Mouse (Mus musculus) neural tube, embryonic 11.5 days (tissue): Measurements from ENCODE around the gene Rasl11b. TPM values are rescaled to one million over a fixed set of nuclear protein-coding genes. Genes with fewer than 3 reads are reported as not detected.

Experiments used
- ATAC-seq: fragments of 200-750 bp; cut with Nextera tagmentation; 2 replicates; pipeline ENCODE4 v1.8.0; 2017; ENCODE audit warnings: moderate number of reproducible peaks, mild to moderate bottlenecking, moderate TSS enrichment, moderate library complexity; ENCODE audit not compliant: insufficient read depth, low FRiP score, low TSS enrichment
- DNase-seq: peaks from one replicate; pipeline ENCODE4 v3.0.0-alpha.2; 2015; ENCODE audit warnings: low spot score
- H3K27ac ChIP-seq: fragments of 300-500 bp; sonication (generic); 2 replicates; pipeline ENCODE4 v1.5.1; 2014; ENCODE audit warnings: low read depth, mild to moderate bottlenecking, low read length
- H3K27me3 ChIP-seq: fragments of 300-500 bp; sonication (generic); 2 replicates; pipeline ENCODE4 v1.6.1; 2014; ENCODE audit warnings: mild to moderate bottlenecking, low read length, mixed read lengths; ENCODE audit not compliant: control insufficient read depth, insufficient read depth
- H3K36me3 ChIP-seq: fragments of 300-500 bp; sonication (generic); 2 replicates; pipeline ENCODE4 v1.6.1; 2014; ENCODE audit warnings: mild to moderate bottlenecking, low read length, moderate library complexity, mixed read lengths; ENCODE audit not compliant: control insufficient read depth, insufficient read depth
- H3K4me1 ChIP-seq: fragments of 300-500 bp; sonication (generic); 2 replicates; pipeline ENCODE4 v1.6.1; 2014; ENCODE audit warnings: low read length, mixed read lengths; ENCODE audit not compliant: control insufficient read depth, insufficient read depth
- H3K4me2 ChIP-seq: fragments of 300-500 bp; sonication (generic); 2 replicates; pipeline ENCODE4 v1.6.1; 2014; ENCODE audit warnings: low read depth, mild to moderate bottlenecking, moderate library complexity
- H3K4me3 ChIP-seq: fragments of 300-500 bp; sonication (generic); 2 replicates; pipeline ENCODE4 v1.5.1; 2014; ENCODE audit warnings: low read depth, low read length
- H3K9ac ChIP-seq: fragments of 300-500 bp; sonication (generic); 2 replicates; pipeline ENCODE4 v1.6.1; 2014; ENCODE audit warnings: mild to moderate bottlenecking, low read length
- H3K9me3 ChIP-seq: fragments of 300-500 bp; sonication (generic); 2 replicates; pipeline ENCODE4 v1.6.1; 2016; ENCODE audit warnings: low read length; ENCODE audit not compliant: control insufficient read depth
- whole genome bisulfite sequencing: fragments of 180-500 bp; shearing (Covaris S2); extraction: QIAGEN DNeasy Blood & Tissue Kit; methylation state at CpG from one replicate; pipeline ENCODE4 v1.1.7; 2014; 5-methylcytosine and 5-hydroxymethylcytosine counted together
- polyA plus RNA-seq: library from polyadenylated mRNA; unstranded; fragments of >200 nt; fragmentation: Nextera tagmentation; extraction: Ambion mirVana; gene quantifications from 2 replicates; pipeline ENCODE4 v1.2.1, GENCODE M21; 2014

Gene Rasl11b
- polyA plus RNA-seq, 1 experiment from 2014 or later, result 38.7 TPM

- DNase-seq (no peak), ATAC-seq (no peak)
- H3K4me1 ChIP-seq, result peaks cover 21% of the 10 kb centered on the region
- H3K9ac ChIP-seq, result no peak overlapping the region
- 84% methylated on average over 8 of the region's 8 CpGs for WGBS
- no peaks in the 10 kb centered on the region for H3K9me3 ChIP-seq
- H3K27ac ChIP-seq, result no peak overlapping the region
- H3K4me2 ChIP-seq, result no peak overlapping the region
- no peaks in the 10 kb centered on the region for H3K36me3 ChIP-seq
- H3K27me3 ChIP-seq, result no peaks in the 10 kb centered on the region
- H3K4me3 ChIP-seq, result no peak overlapping the region
These were observed 50.6 kb downstream of the Rasl11b start for GRCm38 (mm10) chr5:74245641-74246145.

GRCm38 (mm10) chr5:74246453-74246852, 51.4 kb downstream of the Rasl11b start:
- DNase-seq (no peak), ATAC-seq (peak; percentile 68)
- Histone ChIP-seq H3K36me3 (no peaks in the 10 kb centered on the region), H3K27ac (peak overlapping the region; percentile 55; the same call in 1 of the 2 replicates), H3K4me3 (no peak overlapping the region), H3K9ac (no peak overlapping the region), H3K27me3 (no peaks in the 10 kb centered on the region), H3K4me1 (peaks cover 21% of the 10 kb centered on the region), H3K4me2 (no peak overlapping the region), H3K9me3 (no peaks in the 10 kb centered on the region)
- 37% methylated on average over 4 of the region's 4 CpGs for WGBS

GRCm38 (mm10) chr5:74246971-74247370, 51.9 kb downstream of the Rasl11b start:
- DNase-seq, result no peak
- H3K27ac ChIP-seq, result no peak overlapping the region

More at GRCm38 (mm10) chr5:74246971-74247370, 51.9 kb downstream of the Rasl11b start:
- Histone ChIP-seq H3K27me3 (no peaks in the 10 kb centered on the region), H3K4me1 (peaks cover 21% of the 10 kb centered on the region), H3K9ac (no peak overlapping the region), H3K4me2 (no peak overlapping the region), H3K36me3 (no peaks in the 10 kb centered on the region), H3K4me3 (no peak overlapping the region), H3K9me3 (no peaks in the 10 kb centered on the region)
- no peak for ATAC-seq
- 66% methylated on average over 3 of the region's 3 CpGs for WGBS

Other genes with a start within 250 kb of the Rasl11b start
- gene Usp46, start 126.9 kb upstream of the Rasl11b start, polyA plus RNA-seq, result 33.0 and 35.4 TPM in 2 replicates